Mouse (Mus musculus) forebrain, postnatal 0 days (tissue): ENCODE measurements at regions not wholly inside any gene's neighbourhood (a gene's known extent, or its start where the extent isn't known, plus 50 kb on each side); places are given as distances from the start of the nearest gene placed in this dataset.
A peak's percentile ranks its signal among the peaks of the same experiment; 100 is the strongest.
"Not testable (repeated sequence)": the region's sequence is repeated elsewhere in the genome, so short reads cannot be mapped to it uniquely, and the experiment has no call there.

Source experiments
- ATAC-seq: fragments of 200-750 bp; cut with Nextera tagmentation; 2 replicates; pipeline ENCODE4 v1.8.0; 2017; ENCODE audit warnings: mild to moderate bottlenecking, moderate library complexity
- DNase-seq: peaks from one replicate; pipeline ENCODE4 v3.0.0-alpha.2; 2015
- H3K27ac ChIP-seq: fragments of 300-500 bp; sonication (generic); 2 replicates; pipeline ENCODE4 v1.5.1; 2014; ENCODE audit warnings: low read depth, mild to moderate bottlenecking, antibody characterized with exemption, low read length, moderate library complexity, mixed read lengths
- H3K27me3 ChIP-seq: fragments of 300-500 bp; sonication (generic); 2 replicates; pipeline ENCODE4 v1.6.1; 2014; ENCODE audit warnings: mild to moderate bottlenecking, low read length, mixed read lengths; ENCODE audit not compliant: insufficient read depth
- H3K36me3 ChIP-seq: fragments of 300-500 bp; sonication (generic); 2 replicates; pipeline ENCODE4 v1.6.1; 2014; ENCODE audit warnings: mild to moderate bottlenecking, moderate library complexity; ENCODE audit not compliant: insufficient read depth
- H3K4me1 ChIP-seq: fragments of 300-500 bp; sonication (generic); 2 replicates; pipeline ENCODE4 v1.6.1; 2014; ENCODE audit warnings: antibody characterized with exemption; ENCODE audit not compliant: insufficient read depth
- H3K4me2 ChIP-seq: fragments of 300-500 bp; sonication (generic); 2 replicates; pipeline ENCODE4 v1.6.1; 2014; ENCODE audit warnings: low read depth, mild to moderate bottlenecking, moderate library complexity
- H3K4me3 ChIP-seq: fragments of 300-500 bp; sonication (generic); 2 replicates; pipeline ENCODE4 v1.5.1; 2014; ENCODE audit warnings: low read depth, low read length, mixed read lengths
- H3K9ac ChIP-seq: fragments of 300-500 bp; sonication (generic); 2 replicates; pipeline ENCODE4 v1.6.1; 2014; ENCODE audit warnings: mild to moderate bottlenecking
- H3K9me3 ChIP-seq: fragments of 300-500 bp; sonication (generic); 2 replicates; pipeline ENCODE4 v1.6.1; 2016; ENCODE audit warnings: low read length
- CTCF ChIP-seq: sonication (generic); IDR thresholded peaks from 2 replicates; pipeline ENCODE4 v1.5.1; 2016; ENCODE audit warnings: antibody characterized with exemption, control low read depth, low read depth
- WGBS: fragments of 180-500 bp; shearing (Covaris S2); extraction: QIAGEN DNeasy Blood & Tissue Kit; methylation state at CpG from one replicate; pipeline ENCODE4 v1.1.7; 2014; 5-methylcytosine and 5-hydroxymethylcytosine counted together

DNA sequence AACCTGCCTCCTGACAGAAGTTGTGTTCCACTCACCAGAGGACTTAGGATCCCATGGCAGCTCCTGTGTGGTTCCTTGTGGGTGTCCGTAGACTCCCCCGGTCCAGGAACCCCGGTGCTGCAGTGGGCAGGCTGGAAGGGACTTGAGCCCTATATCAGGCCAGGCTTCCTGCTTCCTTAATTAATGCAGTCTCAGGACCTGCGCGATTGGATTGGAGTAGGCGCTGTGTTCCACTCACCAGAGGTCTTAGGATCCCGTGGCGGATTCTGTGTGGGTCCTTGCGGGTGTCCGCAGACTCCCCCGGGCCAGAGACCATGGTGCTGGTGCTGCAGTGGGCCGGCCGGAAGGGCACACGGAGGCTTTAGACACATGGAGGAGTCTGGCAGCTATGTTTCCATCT lies 288.7 kb downstream of the Fut8 start:
- H3K9ac ChIP-seq, ATAC-seq, DNase-seq, H3K4me3 ChIP-seq, H3K27ac ChIP-seq, H3K36me3 ChIP-seq, H3K4me1 ChIP-seq, H3K27me3 ChIP-seq, H3K9me3 ChIP-seq, H3K4me2 ChIP-seq: not testable (repeated sequence)
- 96% methylated on average over 14 of the region's 14 CpGs for whole genome bisulfite sequencing

- WGBS: 55% methylated on average over 1 of the region's 1 CpGs
- Histone ChIP-seq H3K4me1 (no peaks in the 10 kb centered on the region), H3K4me3 (no peak overlapping the region), H3K4me2 (no peak overlapping the region), H3K36me3 (no peaks in the 10 kb centered on the region), H3K9me3 (no peaks in the 10 kb centered on the region), H3K27me3 (no peaks in the 10 kb centered on the region), H3K9ac (no peak overlapping the region), H3K27ac (no peak overlapping the region)
- ATAC-seq: no peak
- DNase-seq: no peak
- TF ChIP-seq CTCF: no peak
Measured at GRCm38 (mm10) chr12:77527499-77527898, 289.6 kb downstream of the Fut8 start.

- Histone ChIP-seq H3K9ac (no peak overlapping the region), H3K36me3 (no peaks in the 10 kb centered on the region), H3K27ac (no peak overlapping the region), H3K9me3 (no peaks in the 10 kb centered on the region), H3K27me3 (no peaks in the 10 kb centered on the region), H3K4me3 (no peak overlapping the region), H3K4me2 (no peak overlapping the region), H3K4me1 (no peaks in the 10 kb centered on the region)
- no peak for TF ChIP-seq CTCF
- no peak for ATAC-seq
- 61% methylated on average over 9 of the region's 9 CpGs for WGBS
- peak; percentile 10 for DNase-seq
Measured at GRCm38 (mm10) chr12:77527953-77528865, 290.3 kb downstream of the Fut8 start.

GRCm38 (mm10) chr12:77528868-77529271 lies 290.9 kb downstream of the Fut8 start:
- no peak overlapping the region for H3K27ac ChIP-seq
- no peak overlapping the region for H3K9ac ChIP-seq
- no peak overlapping the region for H3K4me3 ChIP-seq
- H3K4me2 ChIP-seq: no peak overlapping the region
- H3K36me3 ChIP-seq: no peaks in the 10 kb centered on the region
- ATAC-seq (peak; percentile 58), DNase-seq (peak; percentile 19)
- H3K27me3 ChIP-seq: no peaks in the 10 kb centered on the region
- 49% methylated on average over 8 of the region's 8 CpGs for WGBS
- TF ChIP-seq CTCF: no peak
- H3K4me1 ChIP-seq: no peaks in the 10 kb centered on the region
- no peaks in the 10 kb centered on the region for H3K9me3 ChIP-seq

GRCm38 (mm10) chr12:77529414-77529813 lies 291.5 kb downstream of the Fut8 start:
- no peak for TF ChIP-seq CTCF
- Histone ChIP-seq H3K4me2 (no peak overlapping the region), H3K27ac (no peak overlapping the region), H3K9ac (no peak overlapping the region), H3K9me3 (no peaks in the 10 kb centered on the region), H3K4me1 (no peaks in the 10 kb centered on the region), H3K4me3 (no peak overlapping the region), H3K27me3 (no peaks in the 10 kb centered on the region), H3K36me3 (no peaks in the 10 kb centered on the region)
- WGBS: 76% methylated on average over 4 of the region's 4 CpGs
- DNase-seq (peak; percentile 31), ATAC-seq (peak; percentile 53; the same call in 1 of the 2 replicates)

DNA sequence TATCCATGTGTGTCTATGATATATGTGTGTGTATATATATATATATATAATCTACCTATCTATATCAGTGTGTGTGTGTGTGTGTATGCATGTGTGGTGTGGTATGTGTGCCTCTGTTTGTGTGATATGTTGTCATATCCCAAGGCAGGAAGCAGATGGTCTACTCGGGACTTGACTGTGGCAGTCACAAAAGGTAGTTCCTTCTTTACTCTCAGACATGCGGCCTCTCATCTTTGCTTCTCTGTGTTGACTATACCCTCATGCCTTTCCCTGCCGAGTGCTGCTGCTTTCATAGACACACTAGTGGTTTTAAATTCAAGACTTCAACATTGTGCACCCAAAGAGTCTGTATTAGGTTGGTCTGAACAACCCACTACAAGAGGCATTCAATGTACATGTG lies 292.0 kb downstream of the Fut8 start:
- Histone ChIP-seq H3K4me2 (no peak overlapping the region), H3K27me3 (no peaks in the 10 kb centered on the region), H3K9ac (no peak overlapping the region), H3K36me3 (no peaks in the 10 kb centered on the region), H3K27ac (no peak overlapping the region), H3K4me1 (no peaks in the 10 kb centered on the region), H3K4me3 (no peak overlapping the region), H3K9me3 (no peaks in the 10 kb centered on the region)
- WGBS: 83% methylated on average over 3 of the region's 3 CpGs
- no peak for TF ChIP-seq CTCF
- DNase-seq (no peak), ATAC-seq (no peak)

DNA sequence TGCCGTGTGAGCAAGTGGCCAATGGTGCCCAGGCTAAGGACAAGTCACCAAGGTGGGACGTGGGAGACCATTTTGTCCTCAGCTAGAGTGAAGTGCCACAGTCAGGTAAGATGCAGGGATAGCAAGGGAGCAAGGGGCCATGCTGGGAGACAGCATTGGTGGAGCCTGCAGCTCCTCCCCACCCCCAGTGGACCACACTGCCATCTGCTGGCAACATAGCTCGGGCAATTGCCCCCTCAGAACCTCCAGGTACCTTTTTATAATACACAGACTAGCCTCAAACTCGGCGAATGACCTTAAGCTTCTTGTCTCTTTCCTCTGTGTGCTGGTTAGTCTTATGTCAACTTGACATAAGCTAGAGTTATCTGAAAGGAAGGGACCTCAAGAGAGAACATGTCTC lies 293.4 kb downstream of the Fut8 start:
- 0 out of 2 replicates have a peak, but pooled peaks have one; percentile 5 for TF ChIP-seq CTCF
- Histone ChIP-seq H3K27me3 (no peaks in the 10 kb centered on the region), H3K4me3 (no peak overlapping the region), H3K36me3 (no peaks in the 10 kb centered on the region), H3K4me2 (no peak overlapping the region), H3K27ac (no peak overlapping the region), H3K4me1 (no peaks in the 10 kb centered on the region), H3K9ac (no peak overlapping the region), H3K9me3 (no peaks in the 10 kb centered on the region)
- ATAC-seq (no peak), DNase-seq (no peak)
- WGBS: 84% methylated on average over 5 of the region's 5 CpGs
